Mouse (Mus musculus) MEL (cell line): ENCODE measurements around the gene Olfr986.

Source experiments
- BHLHE40 ChIP-seq: IDR thresholded peaks from 2 replicates; pipeline ENCODE4 v1.6.1; 2012; ENCODE audit warnings: low read depth, mild to moderate bottlenecking, inconsistent platforms, low read length, improper control_type of control experiment, borderline replicate concordance
- CTCF ChIP-seq, 3 experiments: IDR thresholded peaks in 2 of 3; conservative IDR thresholded peaks in 1 of 3; 2 replicates each; pipeline ENCODE4 v1.5.1; 2011 to 2012; ENCODE audit warnings: low read length in 3 of 3, low read depth in 2 of 3, mild to moderate bottlenecking in 2 of 3, improper control_type of control experiment in 1 of 3, inconsistent platforms in 1 of 3, mixed read lengths in 1 of 3, moderate library complexity in 1 of 3; ENCODE audit not compliant: control insufficient read depth in 1 of 3, insufficient read depth in 1 of 3, poor library complexity in 1 of 3, severe bottlenecking in 1 of 3
- HCFC1 ChIP-seq: IDR thresholded peaks from 2 replicates; pipeline ENCODE4 v1.6.1; 2012; ENCODE audit warnings: low read depth, mild to moderate bottlenecking, inconsistent platforms, low read length, improper control_type of control experiment, moderate library complexity
- MXI1 ChIP-seq: IDR thresholded peaks from 2 replicates; pipeline ENCODE4 v1.6.1; 2011; ENCODE audit warnings: mild to moderate bottlenecking, low read depth, low read length, improper control_type of control experiment
- UBTF ChIP-seq: IDR thresholded peaks from 2 replicates; pipeline ENCODE4 v1.6.1; 2012; ENCODE audit warnings: low read depth, mild to moderate bottlenecking, inconsistent platforms, low read length, improper control_type of control experiment, moderate library complexity, borderline replicate concordance; ENCODE audit not compliant: insufficient read depth
- USF1 ChIP-seq: IDR thresholded peaks from 2 replicates; pipeline ENCODE4 v1.6.1; 2014; ENCODE audit warnings: low read depth, mild to moderate bottlenecking, inconsistent platforms, low read length, improper control_type of control experiment, moderate library complexity

DNA sequence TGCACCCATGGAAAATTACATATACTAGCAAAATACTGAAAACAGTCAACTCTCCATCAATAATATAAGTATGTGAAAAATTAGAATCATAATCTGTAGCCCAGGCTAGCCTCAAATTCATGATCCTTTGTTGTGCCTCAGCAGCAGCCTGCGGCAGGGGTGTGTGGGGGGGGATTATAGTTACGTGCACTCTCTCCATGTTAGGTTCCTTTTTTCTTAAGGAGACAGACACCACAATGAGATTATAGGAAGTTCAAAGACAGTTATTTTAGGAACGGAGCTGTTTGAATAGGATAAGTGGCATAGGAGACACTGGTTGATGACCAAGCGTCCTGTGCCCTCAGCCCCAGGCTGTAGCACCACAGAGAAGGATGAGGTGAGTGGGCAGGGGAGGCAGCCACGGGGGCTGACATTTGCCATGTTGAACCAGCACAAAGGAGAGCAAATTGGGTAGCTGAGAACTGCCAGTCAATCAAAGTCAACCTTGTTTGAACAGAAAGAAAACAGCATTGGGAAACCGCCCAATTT lies 48.1 kb downstream of the Olfr986 start:
- TF ChIP-seq BHLHE40: no peak
- TF ChIP-seq USF1: no peak
- TF ChIP-seq HCFC1: no peak
- no peak for TF ChIP-seq UBTF
- no peak for TF ChIP-seq MXI1
- no peak for TF ChIP-seq CTCF (IDR thresholded peaks at IDR 0.05 in 2 of 3, conservative IDR thresholded peaks at IDR 0.05 in 1 of 3; ENCODE audit: control insufficient read depth in 1 of 3, insufficient read depth in 1 of 3, low read depth in 2 of 3, low read length in 3 of 3, poor library complexity in 1 of 3, severe bottlenecking in 1 of 3)
